Mouse (Mus musculus) limb, embryonic 14.5 days (tissue): ENCODE measurements at regions not wholly inside any gene's neighbourhood (a gene's known extent, or its start where the extent isn't known, plus 50 kb on each side); places are given as distances from the start of the nearest gene placed in this dataset.

Experiments used
- ATAC-seq: fragments of 200-750 bp; cut with Nextera tagmentation; 2 replicates; pipeline ENCODE4 v1.8.0; 2017; ENCODE audit warnings: low read depth, moderate number of reproducible peaks, moderate TSS enrichment; ENCODE audit not compliant: low FRiP score
- DNase-seq: peaks from one replicate; pipeline ENCODE4 v3.0.0-alpha.2; 2015; ENCODE audit warnings: low spot score
- H3K27ac ChIP-seq: fragments of 300-500 bp; sonication (generic); replicated peaks from 2 replicates; pipeline ENCODE4 v1.5.1; 2014; ENCODE audit warnings: low read depth, mild to moderate bottlenecking, low read length, moderate library complexity, mixed read lengths
- H3K27me3 ChIP-seq: fragments of 300-500 bp; sonication (generic); 2 replicates; pipeline ENCODE4 v1.6.1; 2014; ENCODE audit warnings: low read length, mixed read lengths; ENCODE audit not compliant: control insufficient read depth, insufficient read depth
- H3K36me3 ChIP-seq: fragments of 300-500 bp; sonication (generic); 2 replicates; pipeline ENCODE4 v1.6.1; 2014; ENCODE audit warnings: mild to moderate bottlenecking, low read length, moderate library complexity, mixed read lengths; ENCODE audit not compliant: control insufficient read depth, insufficient read depth
- H3K4me1 ChIP-seq: fragments of 300-500 bp; sonication (generic); 2 replicates; pipeline ENCODE4 v1.6.1; 2014; ENCODE audit warnings: antibody characterized with exemption, low read length, mixed read lengths; ENCODE audit not compliant: control insufficient read depth, insufficient read depth
- H3K4me2 ChIP-seq: fragments of 300-500 bp; sonication (generic); replicated peaks from 2 replicates; pipeline ENCODE4 v1.6.1; 2014; ENCODE audit warnings: low read depth, mild to moderate bottlenecking, low read length, moderate library complexity; ENCODE audit not compliant: severe bottlenecking
- H3K4me3 ChIP-seq: fragments of 300-500 bp; sonication (generic); replicated peaks from 2 replicates; pipeline ENCODE4 v1.5.1; 2014; ENCODE audit warnings: low read length
- H3K9ac ChIP-seq: fragments of 300-500 bp; sonication (generic); 2 replicates; pipeline ENCODE4 v1.6.1; 2014; ENCODE audit warnings: mild to moderate bottlenecking, low read depth, low read length, moderate library complexity; ENCODE audit not compliant: severe bottlenecking
- H3K9me3 ChIP-seq: fragments of 300-500 bp; sonication (generic); 2 replicates; pipeline ENCODE4 v1.6.1; 2016; ENCODE audit warnings: low read length; ENCODE audit not compliant: control insufficient read depth
- POLR2A ChIP-seq: fragments of 200-500 bp; IDR thresholded peaks from 2 replicates; pipeline ENCODE4 v1.8.0; 2012; ENCODE audit warnings: inconsistent platforms, mild to moderate bottlenecking, moderate library complexity, borderline replicate concordance; ENCODE audit not compliant: insufficient read depth, insufficient read length; ENCODE audit errors: extremely low read depth
- WGBS: fragments of 180-500 bp; shearing (Covaris S2); extraction: QIAGEN DNeasy Blood & Tissue Kit; methylation state at CpG from one replicate; pipeline ENCODE4 v1.1.7; 2014; 5-methylcytosine and 5-hydroxymethylcytosine counted together

DNA sequence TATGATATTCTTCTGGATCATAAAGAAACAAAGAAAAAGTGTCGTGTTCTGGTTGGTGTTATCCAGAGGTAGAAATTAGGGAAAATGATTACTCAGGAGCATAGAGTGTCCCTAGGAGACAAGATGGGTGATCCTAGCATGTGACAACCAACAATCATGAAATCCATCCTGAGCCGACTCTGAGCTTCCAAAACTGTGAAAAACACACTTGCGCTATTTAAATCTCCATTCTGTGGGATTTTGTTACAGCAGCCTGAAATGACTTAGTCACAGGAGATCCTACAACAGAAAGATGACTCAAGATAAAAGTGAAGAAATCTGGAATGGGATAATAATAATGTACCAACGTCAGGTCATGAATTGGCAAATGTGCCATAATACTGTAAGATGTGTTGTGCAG, 309.5 kb downstream of the Olfm4 start:
- H3K4me2 ChIP-seq: no peak overlapping the region
- ATAC-seq (no peak), DNase-seq (no peak)
- no peak overlapping the region for H3K27ac ChIP-seq
- no peaks in the 10 kb centered on the region for H3K27me3 ChIP-seq
- 86% methylated on average over 4 of the region's 4 CpGs for WGBS
- no peaks in the 10 kb centered on the region for H3K9me3 ChIP-seq
- H3K36me3 ChIP-seq: no peaks in the 10 kb centered on the region
- no peaks in the 10 kb centered on the region for H3K4me1 ChIP-seq
- no peak for TF ChIP-seq POLR2A
- H3K4me3 ChIP-seq: no peak overlapping the region
- H3K9ac ChIP-seq: no peak overlapping the region

DNA sequence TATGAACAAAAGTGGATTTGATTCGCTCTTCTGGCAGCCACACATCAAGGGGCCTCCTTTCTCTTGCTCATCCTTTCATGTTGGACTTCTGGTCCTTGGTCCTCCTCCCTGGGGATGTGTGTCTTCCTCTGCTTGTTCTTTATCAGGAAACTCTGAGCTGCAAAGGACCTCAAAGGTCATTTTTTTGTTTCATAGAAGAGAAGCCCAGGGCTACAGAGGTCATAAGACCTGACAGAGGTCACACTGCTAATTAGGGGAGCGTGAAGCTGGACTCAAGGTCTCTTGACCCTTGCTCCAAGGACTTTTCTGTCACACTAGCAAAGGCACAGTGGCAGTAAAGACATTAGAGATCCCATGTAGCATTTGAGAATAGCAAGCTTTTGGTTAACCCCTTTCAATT, 345.8 kb downstream of the Olfm4 start:
- WGBS: 53% methylated on average over 2 of the region's 2 CpGs
- no peak for TF ChIP-seq POLR2A
- H3K4me1 ChIP-seq: no peaks in the 10 kb centered on the region
- ATAC-seq (no peak), DNase-seq (no peak)
- no peaks in the 10 kb centered on the region for H3K27me3 ChIP-seq
- H3K4me3 ChIP-seq: no peak overlapping the region
- no peaks in the 10 kb centered on the region for H3K36me3 ChIP-seq
- no peak overlapping the region for H3K4me2 ChIP-seq
- no peak overlapping the region for H3K9ac ChIP-seq
- H3K27ac ChIP-seq: no peak overlapping the region
- no peaks in the 10 kb centered on the region for H3K9me3 ChIP-seq

DNA sequence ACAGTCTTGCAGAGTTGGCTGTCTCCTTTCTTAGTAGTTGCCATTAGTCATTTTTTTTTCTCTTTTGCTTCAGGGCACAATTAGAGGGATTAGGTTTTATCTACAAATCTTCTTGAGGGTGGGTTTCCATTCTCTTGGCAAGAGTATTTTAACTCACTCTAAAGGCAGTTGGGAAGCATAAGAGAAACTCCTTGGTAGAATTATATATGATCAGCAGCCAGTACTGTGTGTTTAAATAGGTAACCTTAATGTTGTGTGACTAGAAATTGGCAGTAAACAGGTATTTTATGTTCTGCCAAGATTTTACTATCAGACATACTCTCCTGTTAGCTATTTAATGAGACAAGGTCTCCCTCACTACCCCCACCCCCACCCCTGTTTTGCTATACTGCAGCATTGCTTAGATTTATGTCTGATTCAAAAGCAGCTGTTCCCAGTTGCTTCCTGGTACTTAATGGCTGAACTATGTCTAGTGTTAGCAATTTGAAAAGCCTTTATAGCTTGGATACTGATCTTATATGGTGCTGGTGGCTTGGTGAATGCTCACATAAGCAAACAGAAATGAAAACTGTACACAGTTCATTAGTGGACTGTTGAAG, 378.2 kb downstream of the Olfm4 start:
- Histone ChIP-seq H3K9ac (no peak overlapping the region), H3K4me2 (no peak overlapping the region), H3K4me1 (no peaks in the 10 kb centered on the region), H3K9me3 (no peaks in the 10 kb centered on the region), H3K4me3 (no peak overlapping the region), H3K27me3 (no peaks in the 10 kb centered on the region), H3K27ac (no peak overlapping the region), H3K36me3 (no peaks in the 10 kb centered on the region)
- TF ChIP-seq POLR2A: no peak
- ATAC-seq (no peak), DNase-seq (peak; percentile 4)

DNA sequence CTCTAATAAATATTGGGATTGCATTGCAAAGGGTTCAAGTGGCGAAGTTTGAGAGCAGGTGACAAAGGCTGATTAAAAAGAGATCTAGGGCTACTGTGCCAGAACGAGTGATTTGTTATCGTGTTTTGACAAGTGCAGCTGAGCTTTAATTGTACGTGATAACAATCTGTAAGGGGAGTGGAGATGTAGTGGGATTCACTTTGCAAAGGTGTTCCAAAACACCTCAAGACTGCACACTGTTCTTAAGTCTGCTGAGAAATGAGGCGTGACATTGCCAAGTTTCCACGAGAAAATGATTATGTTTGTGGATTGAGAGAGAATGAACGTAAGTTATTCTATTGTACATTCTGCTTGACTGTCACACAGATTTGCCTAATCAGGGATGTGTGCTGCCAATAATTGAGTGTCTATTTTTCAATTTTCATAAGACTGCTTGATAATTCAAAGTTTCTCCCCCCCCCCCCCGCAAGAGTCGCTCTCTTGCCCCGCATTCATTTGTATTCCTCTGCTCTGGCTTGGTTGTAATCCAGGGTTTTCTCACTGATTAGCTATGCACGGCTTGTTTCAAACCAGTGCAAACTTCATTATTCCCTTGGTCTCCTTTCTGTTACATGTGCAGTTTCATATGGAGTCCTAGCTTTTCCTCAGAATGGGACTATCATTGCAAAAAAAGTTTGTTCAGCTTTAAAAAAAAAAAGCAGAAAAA, 385.7 kb downstream of the Olfm4 start:
- no peaks in the 10 kb centered on the region for H3K9me3 ChIP-seq
- TF ChIP-seq POLR2A: no peak
- 63% methylated on average over 11 of the region's 11 CpGs for WGBS
- H3K27me3 ChIP-seq: no peaks in the 10 kb centered on the region
- H3K9ac ChIP-seq: no peak overlapping the region
- no peaks in the 10 kb centered on the region for H3K36me3 ChIP-seq
- no peaks in the 10 kb centered on the region for H3K4me1 ChIP-seq
- DNase-seq (no peak), ATAC-seq (no peak)
- H3K4me3 ChIP-seq: no peak overlapping the region
- H3K27ac ChIP-seq: no peak overlapping the region
- H3K4me2 ChIP-seq: no peak overlapping the region

DNA sequence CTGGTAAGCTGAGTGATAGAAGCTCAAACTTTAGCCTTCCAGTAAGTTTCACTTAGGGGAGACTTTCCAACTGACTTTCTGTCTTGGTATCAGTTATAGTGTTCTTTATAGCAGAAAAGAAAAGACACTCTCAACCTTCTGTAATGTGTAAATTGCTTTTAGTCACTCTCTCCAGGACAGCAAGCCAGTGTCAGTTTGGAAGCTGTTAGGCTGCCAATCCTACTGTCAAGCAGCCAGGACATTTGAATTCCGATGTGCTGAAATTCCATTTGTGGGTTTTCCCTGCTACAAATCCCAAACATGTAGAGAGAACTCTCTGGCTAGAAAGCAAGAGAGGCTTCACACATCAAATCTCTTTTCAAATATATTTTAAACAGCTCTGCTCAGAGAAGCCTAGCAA, 390.4 kb downstream of the Olfm4 start:
- no peaks in the 10 kb centered on the region for H3K9me3 ChIP-seq
- TF ChIP-seq POLR2A: no peak
- no peaks in the 10 kb centered on the region for H3K27me3 ChIP-seq
- WGBS: 74% methylated on average over 1 of the region's 1 CpGs
- no peaks in the 10 kb centered on the region for H3K36me3 ChIP-seq
- ATAC-seq (no peak), DNase-seq (no peak)
- H3K4me2 ChIP-seq: no peak overlapping the region
- no peak overlapping the region for H3K4me3 ChIP-seq
- no peak overlapping the region for H3K27ac ChIP-seq
- H3K9ac ChIP-seq: no peak overlapping the region
- H3K4me1 ChIP-seq: no peaks in the 10 kb centered on the region
